Mouse (Mus musculus) large intestine, adult 2 months (tissue): ENCODE data around the gene Lrrc27. TPM values are rescaled to one million over a fixed set of nuclear protein-coding genes. Genes with fewer than 3 reads are reported as not detected.

ENCODE experiments used
- DNase-seq: peaks from one replicate; pipeline ENCODE4 v3.0.0-alpha.2; 2012; ENCODE audit warnings: low read depth, low spot score
- WGBS: fragments of 180-500 bp; shearing (Covaris S2); methylation state at CpG from one replicate; pipeline ENCODE4 v1.1.7; 2018; 5-methylcytosine and 5-hydroxymethylcytosine counted together
- polyA plus RNA-seq: library from polyadenylated mRNA; depleted of rRNA; stranded (reverse); fragments of >200 nt; gene quantifications from 2 replicates; pipeline ENCODE4 v1.2.3, GENCODE M21; 2012; rRNA removed

Lrrc27 gene
- polyA plus RNA-seq = 1.0 and 2.6 TPM in 2 replicates

GRCm38 (mm10) chr7:139212754-139213745 lies at the start of gene Lrrc27, which contains the start of gene Stk32c:
Gene Lrrc27, plus strand, starts transcription at chr7:139212988.
Gene Stk32c, minus strand, starts transcription at chr7:139213307.
- DNase-seq = peak; percentile 93
- WGBS = 1% methylated on average over 53 of the region's 53 CpGs

DNA sequence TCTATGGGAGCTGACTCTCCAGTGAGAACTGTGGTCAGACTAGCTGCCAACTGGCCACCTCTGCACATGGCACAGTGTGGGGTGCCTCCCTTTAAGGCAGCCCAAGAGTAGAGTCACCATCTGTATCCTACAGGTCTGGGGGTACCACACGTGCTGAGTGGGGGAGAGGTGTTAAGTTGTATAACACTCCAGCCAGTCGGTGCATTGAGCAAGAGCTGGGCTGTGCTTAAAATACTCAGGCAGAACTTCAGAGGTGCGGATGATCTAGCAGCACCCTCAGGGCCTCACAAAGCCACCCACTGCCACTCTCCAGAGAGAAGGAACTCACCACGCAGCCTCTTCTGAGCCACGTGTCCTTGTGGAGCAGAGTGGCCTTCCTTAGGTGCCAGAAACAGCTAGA lies 48.4 kb upstream of the Lrrc27 start:
- DNase-seq = no peak
- 57% methylated on average over 5 of the region's 5 CpGs for WGBS

DNA sequence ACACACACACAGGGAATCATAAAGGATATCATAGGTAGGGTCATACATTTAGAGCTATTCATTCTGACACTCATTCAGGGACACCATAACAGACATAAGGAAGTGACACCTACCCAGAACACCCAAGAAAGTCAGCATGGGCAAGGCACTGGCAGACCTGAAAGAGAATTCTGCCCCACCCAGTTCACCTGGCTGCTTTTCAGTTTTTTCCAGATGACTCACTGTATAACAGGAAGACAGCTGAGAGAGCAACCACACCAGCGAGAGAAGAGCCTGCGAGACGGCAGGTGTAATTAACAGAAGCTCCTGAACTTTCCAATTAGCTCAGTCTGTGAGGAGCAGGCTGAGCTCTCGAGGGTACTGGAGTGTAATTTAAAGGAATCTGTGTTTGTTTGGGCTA lies 43.6 kb upstream of the Lrrc27 start:
- 15% methylated on average over 4 of the region's 4 CpGs for WGBS
- peak; percentile 79 for DNase-seq

- WGBS = 77% methylated on average over 5 of the region's 5 CpGs
Measured at GRCm38 (mm10) chr7:139179299-139179698, 33.5 kb upstream of the Lrrc27 start.

GRCm38 (mm10) chr7:139180058-139180457 lies 32.7 kb upstream of the Lrrc27 start:
- no peak for DNase-seq
- WGBS = 76% methylated on average over 3 of the region's 3 CpGs

More at GRCm38 (mm10) chr7:139179299-139179698, 33.5 kb upstream of the Lrrc27 start:
- no peak for DNase-seq

GRCm38 (mm10) chr7:139184396-139184795 lies 28.4 kb upstream of the Lrrc27 start:
- WGBS = 74% methylated on average over 4 of the region's 4 CpGs
- no peak for DNase-seq

DNA sequence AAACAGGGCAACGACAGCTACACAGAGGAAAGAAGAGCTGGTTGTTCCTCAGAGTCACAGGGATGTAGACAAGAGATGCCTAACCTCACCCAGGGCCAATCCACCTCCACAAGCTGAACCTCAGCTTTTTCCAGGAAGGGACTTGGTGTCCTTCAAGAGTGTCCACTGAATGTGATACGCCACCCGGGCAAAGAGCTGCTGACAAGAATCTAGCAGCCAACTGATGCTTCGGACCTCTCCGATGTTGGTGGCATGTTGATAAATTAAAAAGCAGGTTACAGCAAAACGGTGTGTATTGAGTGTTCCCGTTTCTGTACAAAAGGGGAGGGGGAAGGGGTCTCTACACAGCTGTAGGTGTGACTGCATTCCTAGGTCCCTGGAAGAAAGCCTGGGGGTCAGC lies 27.9 kb upstream of the Lrrc27 start:
- no peak for DNase-seq
- 74% methylated on average over 7 of the region's 7 CpGs for WGBS

- 47% methylated on average over 5 of the region's 5 CpGs for WGBS
- DNase-seq = no peak
Measured at GRCm38 (mm10) chr7:139185971-139186370, 26.8 kb upstream of the Lrrc27 start.

DNA sequence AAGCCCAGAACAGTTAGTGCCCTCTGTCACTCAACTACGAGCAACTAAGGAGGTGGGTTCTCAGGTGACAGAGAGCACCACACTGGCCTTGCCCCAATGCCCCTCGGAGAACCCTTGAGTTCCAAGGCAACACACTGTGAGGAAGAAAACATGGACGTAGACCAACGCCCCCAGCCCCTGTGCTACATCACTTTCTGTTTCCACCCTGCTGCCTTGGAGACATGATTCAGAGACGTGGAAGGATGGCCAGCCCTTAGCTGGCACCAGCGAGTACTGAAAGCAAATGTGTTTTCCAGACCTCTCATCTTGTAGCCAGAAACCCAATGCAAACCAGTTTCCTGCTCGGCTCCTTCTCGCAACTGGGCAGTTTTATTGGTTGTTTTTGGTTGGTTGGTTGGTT lies 26.4 kb upstream of the Lrrc27 start:
- no peak for DNase-seq
- 55% methylated on average over 8 of the region's 8 CpGs for WGBS

- DNase-seq = no peak
Measured at GRCm38 (mm10) chr7:139187277-139187676, 25.5 kb upstream of the Lrrc27 start.

DNA sequence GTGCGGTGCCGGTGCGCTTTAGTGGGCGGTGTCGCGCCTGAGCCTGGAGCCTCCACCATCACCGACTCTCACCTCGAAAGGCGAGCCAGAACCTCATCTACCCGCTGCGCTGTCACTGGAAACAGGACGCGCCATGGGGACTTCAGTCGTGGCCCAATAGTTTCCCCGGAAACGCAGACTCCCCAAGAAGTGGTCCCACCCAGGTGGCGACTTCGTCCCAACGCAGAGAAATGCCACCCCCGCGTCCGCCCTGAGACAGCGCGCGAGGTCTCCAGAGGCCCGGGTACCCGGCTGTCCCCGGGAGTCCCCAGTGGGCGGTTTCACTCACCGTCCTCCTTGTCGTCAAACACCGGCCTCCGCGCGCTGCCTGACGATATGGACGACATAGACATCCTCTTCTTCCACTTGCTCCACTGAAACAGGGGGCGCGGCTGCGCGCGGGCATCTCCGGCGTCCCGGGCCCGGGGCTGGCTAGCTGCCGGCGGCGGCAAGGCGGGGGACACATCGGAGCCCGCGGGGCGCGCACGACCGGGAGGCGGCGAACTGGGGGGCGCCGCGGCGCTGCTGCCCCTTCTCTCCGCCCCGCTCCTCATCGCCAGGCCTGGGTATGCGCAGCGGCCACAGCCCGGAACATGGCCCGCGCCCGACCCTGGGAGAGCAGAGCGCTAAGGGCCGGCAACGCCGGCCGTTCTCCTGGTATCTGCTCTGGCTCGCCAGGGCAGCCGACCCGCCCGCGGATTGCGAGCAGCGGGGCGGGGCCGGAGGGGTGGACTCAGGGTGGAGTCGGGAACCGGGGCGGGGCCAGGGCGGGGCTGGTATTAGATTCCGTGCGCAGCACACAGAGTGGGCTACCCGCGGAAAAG lies 24.8 kb upstream of the Lrrc27 start:
- WGBS = 1% methylated on average over 92 of the region's 94 CpGs
- DNase-seq = no peak

More at GRCm38 (mm10) chr7:139187277-139187676, 25.5 kb upstream of the Lrrc27 start:
- WGBS = 42% methylated on average over 7 of the region's 7 CpGs

- no peak for DNase-seq
- WGBS = 9% methylated on average over 23 of the region's 23 CpGs
Measured at GRCm38 (mm10) chr7:139188634-139189207, 24.1 kb upstream of the Lrrc27 start.

DNA sequence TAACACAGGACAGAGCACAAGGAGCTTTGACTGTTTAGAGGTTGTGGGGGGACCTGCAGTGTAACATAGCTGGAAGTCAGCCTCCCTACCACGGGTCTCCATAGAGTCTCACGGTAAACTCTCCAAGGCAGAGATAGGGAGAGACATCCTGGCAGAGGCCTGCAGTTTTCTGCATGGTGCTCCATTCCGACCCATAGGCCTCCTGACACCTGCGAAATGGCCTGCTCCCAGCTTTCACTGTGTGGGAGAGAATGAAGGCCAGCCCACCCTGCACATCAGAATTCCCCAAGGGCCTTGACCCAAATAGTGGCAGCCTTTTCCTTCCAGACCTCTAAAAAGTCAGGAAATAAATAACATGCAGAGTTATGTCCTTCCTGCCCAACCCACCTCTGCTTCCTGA lies 22.2 kb upstream of the Lrrc27 start:
- no peak for DNase-seq
- WGBS = 84% methylated on average over 4 of the region's 4 CpGs

GRCm38 (mm10) chr7:139191619-139192018 lies 21.2 kb upstream of the Lrrc27 start:
- 71% methylated on average over 6 of the region's 6 CpGs for WGBS
- no peak for DNase-seq

DNA sequence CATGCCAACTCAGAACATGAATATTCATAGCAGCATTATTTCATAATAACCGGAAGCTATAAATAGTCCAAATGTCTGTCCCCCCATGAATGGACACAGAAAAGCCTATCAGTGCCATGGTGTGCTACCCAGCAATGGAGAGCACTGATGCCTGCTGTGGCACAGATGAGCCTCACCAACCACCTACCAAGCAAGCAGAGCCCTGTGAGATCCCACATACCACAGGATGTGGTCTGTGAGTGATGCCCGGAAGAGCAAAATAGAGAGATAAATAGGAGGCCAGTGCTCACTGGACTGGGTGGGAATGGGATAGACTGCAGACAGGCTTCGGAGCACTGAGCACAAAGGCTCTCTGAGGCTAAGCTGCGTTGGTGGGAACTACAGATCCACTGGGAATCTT lies 15.8 kb upstream of the Lrrc27 start:
- 63% methylated on average over 4 of the region's 4 CpGs for WGBS
- DNase-seq = no peak

- DNase-seq = no peak
- WGBS = 33% methylated on average over 7 of the region's 7 CpGs
Measured at GRCm38 (mm10) chr7:139200108-139200507, 12.7 kb upstream of the Lrrc27 start.

GRCm38 (mm10) chr7:139201209-139201608 lies 11.6 kb upstream of the Lrrc27 start:
- DNase-seq = no peak

DNA sequence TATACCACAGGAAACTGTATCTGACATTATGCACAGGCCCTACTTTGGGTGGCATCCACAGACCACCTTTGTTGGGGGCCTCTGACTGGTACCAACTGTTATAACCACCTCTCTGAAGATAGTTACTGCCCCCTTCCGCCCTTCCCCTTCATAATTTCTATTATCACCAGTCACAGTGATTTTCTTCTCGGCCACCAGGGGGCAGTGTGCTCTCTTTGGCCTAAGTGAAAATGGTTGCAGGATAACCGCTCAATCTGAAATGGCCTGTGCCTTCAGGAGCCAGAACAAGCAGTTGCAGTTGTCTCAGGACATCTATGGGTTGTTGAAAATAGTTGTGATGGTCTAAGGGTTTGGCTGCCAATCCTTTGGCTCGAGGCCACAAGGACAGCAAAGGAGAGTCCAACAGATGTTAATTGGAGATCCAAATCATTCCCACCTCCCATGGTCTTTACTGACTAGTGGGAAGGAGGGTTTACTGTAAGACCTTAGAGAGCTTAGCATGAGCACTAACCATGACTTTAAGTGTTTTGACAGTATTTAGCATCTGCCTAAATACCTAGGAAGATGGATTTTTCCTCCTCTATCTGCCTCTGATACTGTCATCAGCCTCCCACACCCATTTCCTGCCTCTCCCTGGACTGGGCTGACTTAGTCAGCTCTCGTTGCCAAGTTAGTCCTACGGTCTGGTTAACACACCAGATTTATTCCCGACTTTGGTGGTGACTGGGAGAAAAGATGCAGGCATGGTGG lies 4.6 kb upstream of the Lrrc27 start:
- WGBS = 11% methylated on average over 7 of the region's 7 CpGs
- DNase-seq = peak; percentile 18

More at GRCm38 (mm10) chr7:139201209-139201608, 11.6 kb upstream of the Lrrc27 start:
- 44% methylated on average over 6 of the region's 6 CpGs for WGBS

- no peak for DNase-seq
- WGBS = 86% methylated on average over 4 of the region's 4 CpGs
Measured at GRCm38 (mm10) chr7:139208773-139209095, 4.1 kb upstream of the Lrrc27 start.
